Mouse (Mus musculus) fibroblast of lung, adult 2 months (primary cell): ENCODE results near the gene Oaz2.

Experiments used
- DNase-seq: peaks from one replicate; pipeline ENCODE4 v3.0.0-alpha.2; 2011; ENCODE audit warnings: low read depth

The Oaz2 gene

GRCm38 (mm10) chr9:65695646-65696045, 27.8 kb downstream of the Oaz2 start:
- DNase-seq: peak; percentile 71

- DNase-seq: no peak
Measured at GRCm38 (mm10) chr9:65696337-65696736, 28.5 kb downstream of the Oaz2 start.

- no peak for DNase-seq
Measured at GRCm38 (mm10) chr9:65697356-65697755, 29.6 kb downstream of the Oaz2 start.

- no peak for DNase-seq
Measured at GRCm38 (mm10) chr9:65697992-65698391, 30.2 kb downstream of the Oaz2 start.

- DNase-seq: no peak
Measured at GRCm38 (mm10) chr9:65700504-65700903, 32.7 kb downstream of the Oaz2 start.

GRCm38 (mm10) chr9:65702286-65702685, 34.5 kb downstream of the Oaz2 start:
- no peak for DNase-seq

- no peak for DNase-seq
Measured at GRCm38 (mm10) chr9:65703241-65703640, 35.4 kb downstream of the Oaz2 start.

GRCm38 (mm10) chr9:65703926-65704595, 36.3 kb downstream of the Oaz2 start:
- DNase-seq: no peak

GRCm38 (mm10) chr9:65718195-65718594, 50.4 kb downstream of the Oaz2 start:
- no peak for DNase-seq

GRCm38 (mm10) chr9:65721161-65721566, 53.4 kb downstream of the Oaz2 start:
- no peak for DNase-seq

GRCm38 (mm10) chr9:65724471-65725290, 56.9 kb downstream of the Oaz2 start:
- no peak for DNase-seq

GRCm38 (mm10) chr9:65725291-65725622, 57.5 kb downstream of the Oaz2 start:
- no peak for DNase-seq

GRCm38 (mm10) chr9:65726431-65726830, 58.6 kb downstream of the Oaz2 start:
- DNase-seq: no peak

- no peak for DNase-seq
Measured at GRCm38 (mm10) chr9:65727491-65727890, 59.7 kb downstream of the Oaz2 start.

GRCm38 (mm10) chr9:65728588-65728987, 60.8 kb downstream of the Oaz2 start:
- DNase-seq: no peak

GRCm38 (mm10) chr9:65734931-65735330, 67.1 kb downstream of the Oaz2 start:
- DNase-seq: no peak
